In genomic region chr9:32519101-32520051, GRCm38 (mm10) we compare ENCODE assay signal across 9 mouse cellular contexts. TPM values are rescaled to one million over a fixed set of nuclear protein-coding genes. Genes with fewer than 3 reads are reported as not detected.
DNase-seq lines count a peak whose midpoint lies in the region; ATAC-seq and TF ChIP-seq lines count a peak whose summit lies in the region.
"Had no signal": no experiment of that assay in that cellular context is flagged by ENCODE, and none has a peak within 500 bp of the region (broad histone marks: within the 10 kb centered on the region; RNA-seq: fewer than 3 reads in every experiment).

No protein-coding gene starts in this region.

- no peak overlapping the region for H3K9ac ChIP-seq in heart, embryonic 15.5 days
- peak overlapping the region; percentile 41; the same call in 1 of the 2 replicates for H3K9ac ChIP-seq in liver, adult 2 months (ENCODE audit: low read depth, low read length)
- no peak overlapping the region for H3K9ac ChIP-seq in forebrain, embryonic 16.5 days (replicated peaks; ENCODE audit: low read depth, low read length)

- H3K27me3 ChIP-seq in G1E (ENCODE audit: insufficient read depth, low read length) = peaks cover 3% of the 10 kb centered on the region
- H3K27me3 ChIP-seq in heart, embryonic 15.5 days = no peaks in the 10 kb centered on the region
- no peaks in the 10 kb centered on the region for H3K27me3 ChIP-seq in liver, adult 2 months (ENCODE audit: control insufficient read depth, insufficient read depth, low read length)
- no peaks in the 10 kb centered on the region for H3K27me3 ChIP-seq in forebrain, embryonic 16.5 days (replicated peaks; ENCODE audit: control insufficient read depth, insufficient read depth, low read length)

- peak; percentile 57 to 78 for DNase-seq in heart, adult 18-20 months
- no peak for DNase-seq in heart, adult 8-10 months (ENCODE audit: low spot score)
- no peak for DNase-seq in G1E (ENCODE audit: low spot score)
- no peak for DNase-seq in liver, adult 2 months (ENCODE audit: extremely low read depth, low read depth, low spot score)
- no peak for DNase-seq in adrenal gland, adult 2 months

- H3K36me3 ChIP-seq in G1E (replicated peaks) = no peaks in the 10 kb centered on the region
- H3K36me3 ChIP-seq in heart, embryonic 15.5 days = no peaks in the 10 kb centered on the region
- no peaks in the 10 kb centered on the region for H3K36me3 ChIP-seq in liver, adult 2 months (ENCODE audit: control insufficient read depth, insufficient read depth, low read length)
- H3K36me3 ChIP-seq in forebrain, embryonic 16.5 days (ENCODE audit: control insufficient read depth, insufficient read depth) = no peaks in the 10 kb centered on the region

- no peaks in the 10 kb centered on the region; the same call in none of the 2 replicates for H3K4me1 ChIP-seq in G1E (ENCODE audit: insufficient read depth, low read depth, low read length)
- H3K4me1 ChIP-seq in heart, embryonic 15.5 days (replicated peaks) = peaks cover 40% of the 10 kb centered on the region
- peaks cover 9% of the 10 kb centered on the region for H3K4me1 ChIP-seq in liver, adult 2 months (ENCODE audit: control insufficient read depth, insufficient read depth, low read length)
- no peaks in the 10 kb centered on the region for H3K4me1 ChIP-seq in forebrain, embryonic 16.5 days (replicated peaks; ENCODE audit: control insufficient read depth, insufficient read depth, low read length)

- TF ChIP-seq CTCF in G1E (IDR thresholded peaks at IDR 0.05; ENCODE audit: low read depth, low read length) = no peak
- TF ChIP-seq CTCF in liver, adult 2 months (IDR thresholded peaks at IDR 0.05; ENCODE audit: low read depth, low read length) = no peak

- TF ChIP-seq POLR2A in liver, adult 2 months (IDR thresholded peaks at IDR 0.05; ENCODE audit: extremely low read depth, insufficient read depth, low read length) = no peak

- peaks cover 5% of the 10 kb centered on the region for H3K9me3 ChIP-seq in G1E (replicated peaks)
- H3K9me3 ChIP-seq in heart, embryonic 15.5 days (replicated peaks) = no peaks in the 10 kb centered on the region
- no peaks in the 10 kb centered on the region for H3K9me3 ChIP-seq in forebrain, embryonic 16.5 days (ENCODE audit: control insufficient read depth, low read length)

- H3K4me2 ChIP-seq in heart, embryonic 15.5 days = peak overlapping the region; percentile 42
- no peak overlapping the region for H3K4me2 ChIP-seq in forebrain, embryonic 16.5 days (ENCODE audit: low read length)

- no peak overlapping the region for H3K4me3 ChIP-seq in G1E (ENCODE audit: low read depth, low read length)
- no peak overlapping the region for H3K4me3 ChIP-seq in heart, embryonic 15.5 days
- H3K4me3 ChIP-seq in liver, adult 2 months (ENCODE audit: insufficient read depth, low read depth, low read length) = no peak overlapping the region
- no peak overlapping the region for H3K4me3 ChIP-seq in forebrain, embryonic 16.5 days (replicated peaks; ENCODE audit: low read length)

- 39% methylated on average over 22 of the region's 22 CpGs for WGBS in heart, embryonic 15.5 days
- 54% methylated on average over 22 of the region's 22 CpGs for WGBS in liver, adult 2 months
- WGBS in forebrain, embryonic 16.5 days = 81% methylated on average over 22 of the region's 22 CpGs

- H3K27ac ChIP-seq in heart, embryonic 15.5 days = peak overlapping the region; percentile 79
- H3K27ac ChIP-seq in liver, adult 2 months (replicated peaks; ENCODE audit: insufficient read depth, low read depth, low read length) = peak overlapping the region; percentile 76
- no peak overlapping the region for H3K27ac ChIP-seq in forebrain, embryonic 16.5 days (ENCODE audit: low read length)

- H3K79me2 ChIP-seq in liver, adult 2 months (ENCODE audit: control insufficient read depth, insufficient read depth, low read length) = no peaks in the 10 kb centered on the region

- ATAC-seq in G1E (ENCODE audit: extremely low read depth, insufficient number of reproducible peaks, low FRiP score, poor library complexity, severe bottlenecking) = 0 out of 2 replicates have a peak, but pooled peaks have one; percentile 23
- peak; percentile 63; the same call in 1 of the 2 replicates for ATAC-seq in heart, embryonic 15.5 days (replicated peaks; ENCODE audit: insufficient number of reproducible peaks, insufficient read depth, low FRiP score, low read depth)
- ATAC-seq in cerebellum, adult (ENCODE audit: insufficient number of reproducible peaks, low FRiP score, low TSS enrichment) = no peak
- no peak for ATAC-seq in forebrain, embryonic 16.5 days
- ATAC-seq: hindbrain, embryonic 16.5 days had no signal

RNA-seq across cellular contexts. Expression of gene Fli1, which starts 23.3 kb away (rescaled TPM):
- 10 to 100 TPM; 17.1 to 19.3 TPM for total RNA-seq in heart, adult 18-20 months (2021)
- 10 to 100 TPM; 18.5 to 30.7 (median 20.8) TPM for total RNA-seq in heart, adult 8-10 months (2022)
- total RNA-seq in G1E (2014; fragmentation: Nextera tagmentation) (4.9 and 5.8 TPM in 2 replicates), G1E (2017) (24.2 and 27.0 TPM in 2 replicates)
- polyA plus RNA-seq in G1E (2012) = 2.5 and 3.4 TPM in 2 replicates
- 20.6 and 21.8 TPM in 2 replicates for polyA plus RNA-seq in heart, embryonic 15.5 days (2015; fragmentation: Nextera tagmentation; extraction: Ambion mirVana)
- 3.0 and 4.2 TPM in 2 replicates for total RNA-seq in liver, adult 2 months (2014; rRNA removed)
- 1.1 and 1.6 TPM in 2 replicates for polyA plus RNA-seq in liver, adult 2 months (2012; rRNA removed)
- polyA plus RNA-seq in forebrain, embryonic 16.5 days (2015; fragmentation: Nextera tagmentation; extraction: Ambion mirVana) = 7.3 and 7.8 TPM in 2 replicates
- total RNA-seq in adrenal gland, adult 2 months (2021) = 10 to 100 TPM; 10.5 to 20.0 TPM
- polyA plus RNA-seq in adrenal gland, adult 2 months (2012; rRNA removed) = 3.0 and 4.0 TPM in 2 replicates

Comparison
In these comparisons a context has a peak if more than half of its experiments do, and no peak if none do; other contexts are left out.
1. DNase-seq: peak in heart, adult 18-20 months (2 of 2); none in heart, adult 8-10 months (single experiment), G1E (single experiment), liver, adult 2 months (single experiment) and adrenal gland, adult 2 months (single experiment).
2. ATAC-seq: peak in G1E (single experiment) and heart, embryonic 15.5 days (single experiment); none in cerebellum, adult (single experiment) and forebrain, embryonic 16.5 days (single experiment).